Mouse (Mus musculus) forebrain, embryonic 11.5 days (tissue): ENCODE measurements around the gene Btaf1. TPM values are rescaled to one million over a fixed set of nuclear protein-coding genes. Genes with fewer than 3 reads are reported as not detected.

Experiments
- ATAC-seq: fragments of 200-750 bp; cut with Nextera tagmentation; replicated peaks from 2 replicates; pipeline ENCODE4 v1.8.0; 2017; ENCODE audit warnings: moderate TSS enrichment; ENCODE audit not compliant: low FRiP score
- DNase-seq: peaks from one replicate; pipeline ENCODE4 v3.0.0-alpha.2; 2017; ENCODE audit warnings: low spot score
- H3K27ac ChIP-seq: fragments of 300-500 bp; sonication (generic); 2 replicates; pipeline ENCODE4 v1.5.1; 2014; ENCODE audit warnings: low read depth, low read length
- H3K27me3 ChIP-seq: fragments of 300-500 bp; sonication (generic); 2 replicates; pipeline ENCODE4 v1.6.1; 2014; ENCODE audit warnings: mild to moderate bottlenecking, low read length, mixed read lengths; ENCODE audit not compliant: control insufficient read depth, insufficient read depth
- H3K36me3 ChIP-seq: fragments of 300-500 bp; sonication (generic); 2 replicates; pipeline ENCODE4 v1.6.1; 2014; ENCODE audit warnings: mild to moderate bottlenecking, low read length, moderate library complexity, mixed read lengths; ENCODE audit not compliant: control insufficient read depth, insufficient read depth
- H3K4me1 ChIP-seq: fragments of 300-500 bp; sonication (generic); replicated peaks from 2 replicates; pipeline ENCODE4 v1.6.1; 2014; ENCODE audit warnings: low read length, mixed read lengths; ENCODE audit not compliant: control insufficient read depth, insufficient read depth
- H3K4me2 ChIP-seq: fragments of 300-500 bp; sonication (generic); 2 replicates; pipeline ENCODE4 v1.6.1; 2014; ENCODE audit warnings: low read depth, mild to moderate bottlenecking, low read length, moderate library complexity, mixed read lengths; ENCODE audit not compliant: severe bottlenecking
- H3K4me3 ChIP-seq: fragments of 300-500 bp; sonication (generic); 2 replicates; pipeline ENCODE4 v1.5.1; 2014; ENCODE audit warnings: low read depth, low read length
- H3K9ac ChIP-seq: fragments of 300-500 bp; sonication (generic); 2 replicates; pipeline ENCODE4 v1.6.1; 2014; ENCODE audit warnings: low read length
- H3K9me3 ChIP-seq: fragments of 300-500 bp; sonication (generic); 2 replicates; pipeline ENCODE4 v1.6.1; 2016; ENCODE audit warnings: low read length, mixed read lengths; ENCODE audit not compliant: control insufficient read depth
- WGBS: fragments of 180-500 bp; shearing (Covaris S2); extraction: QIAGEN DNeasy Blood & Tissue Kit; methylation state at CpG from one replicate; pipeline ENCODE4 v1.1.7; 2014; 5-methylcytosine and 5-hydroxymethylcytosine counted together
- polyA plus RNA-seq: library from polyadenylated mRNA; unstranded; fragments of >200 nt; fragmentation: Nextera tagmentation; extraction: Ambion mirVana; gene quantifications from 2 replicates; pipeline ENCODE4 v1.2.1, GENCODE M21; 2014

The Btaf1 gene
- polyA plus RNA-seq, 1 experiment from 2014 or later = 23.8 TPM

DNA sequence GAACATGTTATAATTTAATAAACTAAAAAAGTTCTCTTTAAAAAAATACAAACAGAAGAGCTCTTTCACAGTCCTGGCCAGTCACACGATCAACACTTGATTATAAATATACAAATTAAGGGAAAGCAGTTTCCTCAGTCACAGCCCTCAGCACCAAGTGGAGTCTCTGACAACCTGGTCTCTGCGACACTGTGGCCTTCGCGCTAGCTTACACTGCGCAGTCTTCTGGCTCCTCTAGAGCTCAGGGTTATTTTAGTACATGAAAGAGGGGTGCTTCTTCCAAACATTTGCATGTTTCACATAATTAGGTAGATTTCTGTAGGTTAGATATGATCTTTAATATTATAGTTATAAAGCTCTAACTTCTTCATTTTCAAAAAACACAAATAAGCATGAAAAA, 96.3 kb downstream of the Btaf1 start:
- Histone ChIP-seq H3K9ac (no peak overlapping the region), H3K4me1 (no peaks in the 10 kb centered on the region), H3K9me3 (no peaks in the 10 kb centered on the region), H3K4me3 (no peak overlapping the region), H3K27me3 (no peaks in the 10 kb centered on the region), H3K4me2 (no peak overlapping the region), H3K27ac (no peak overlapping the region), H3K36me3 (no peaks in the 10 kb centered on the region)
- no peak for ATAC-seq
- DNase-seq = no peak
- 91% methylated on average over 5 of the region's 5 CpGs for WGBS

DNA sequence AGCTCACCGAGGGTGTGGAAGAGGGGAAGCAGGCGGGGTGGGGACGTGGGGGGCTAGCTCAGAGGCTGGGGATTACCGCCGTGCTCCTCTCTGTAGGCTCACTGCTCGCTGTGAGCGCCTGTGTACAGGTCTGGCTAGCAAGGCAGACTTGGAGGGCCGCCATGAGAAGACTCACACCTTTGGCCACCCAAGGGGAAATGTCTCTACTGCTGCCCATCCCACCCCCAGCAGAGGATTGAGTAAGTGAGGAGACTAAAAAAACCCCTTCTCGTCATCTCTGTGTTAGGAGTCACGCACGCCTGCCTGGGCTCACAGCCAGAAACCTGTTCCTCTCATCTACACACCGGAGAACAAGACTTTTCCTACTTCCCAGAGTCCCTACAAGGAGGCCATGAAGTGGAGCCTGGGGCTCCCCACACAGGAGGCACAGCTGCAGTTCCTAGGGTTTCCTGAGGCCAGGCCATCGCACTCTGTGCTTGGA, 100.0 kb downstream of the Btaf1 start:
- no peak overlapping the region for H3K9ac ChIP-seq
- no peaks in the 10 kb centered on the region for H3K36me3 ChIP-seq
- no peak overlapping the region for H3K27ac ChIP-seq
- DNase-seq = no peak
- no peaks in the 10 kb centered on the region for H3K9me3 ChIP-seq
- H3K27me3 ChIP-seq = no peaks in the 10 kb centered on the region
- ATAC-seq = no peak
- 83% methylated on average over 13 of the region's 13 CpGs for WGBS
- H3K4me1 ChIP-seq = no peaks in the 10 kb centered on the region
- H3K4me2 ChIP-seq = no peak overlapping the region
- H3K4me3 ChIP-seq = no peak overlapping the region

DNA sequence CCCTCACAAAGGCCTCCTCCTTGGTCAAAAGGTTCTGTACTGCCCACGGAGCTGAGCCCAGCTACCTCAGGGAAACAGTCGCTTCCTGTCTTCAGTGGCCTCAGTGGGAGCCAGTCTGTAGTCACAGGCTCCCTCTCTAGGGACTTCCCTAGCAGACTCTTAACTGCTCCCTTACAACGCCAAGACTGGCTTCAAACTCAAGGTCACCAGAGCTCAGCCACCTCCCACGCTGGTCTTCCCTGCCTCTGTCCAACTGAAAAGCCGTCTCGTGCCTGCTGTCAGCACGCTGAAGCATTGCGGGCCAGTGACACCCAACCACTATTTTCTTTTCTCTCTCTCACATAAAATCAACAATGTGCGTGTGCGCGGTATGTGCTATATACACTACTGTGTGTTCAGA, 100.5 kb downstream of the Btaf1 start:
- Histone ChIP-seq H3K4me2 (no peak overlapping the region), H3K4me3 (no peak overlapping the region), H3K27ac (no peak overlapping the region), H3K9me3 (no peaks in the 10 kb centered on the region), H3K9ac (no peak overlapping the region), H3K4me1 (no peaks in the 10 kb centered on the region), H3K36me3 (no peaks in the 10 kb centered on the region), H3K27me3 (no peaks in the 10 kb centered on the region)
- 86% methylated on average over 11 of the region's 11 CpGs for WGBS
- ATAC-seq = no peak
- DNase-seq = no peak

- H3K27ac ChIP-seq = no peak overlapping the region
- H3K4me1 ChIP-seq = no peaks in the 10 kb centered on the region
- ATAC-seq = no peak
Observed at GRCm38 (mm10) chr19:37029771-37030170, 103.9 kb downstream of the Btaf1 start.

GRCm38 (mm10) chr19:37031446-37031845, 105.6 kb downstream of the Btaf1 start:
- Histone ChIP-seq H3K4me3 (no peak overlapping the region), H3K4me1 (no peaks in the 10 kb centered on the region), H3K9me3 (no peaks in the 10 kb centered on the region), H3K9ac (no peak overlapping the region), H3K4me2 (no peak overlapping the region), H3K36me3 (no peaks in the 10 kb centered on the region), H3K27ac (no peak overlapping the region), H3K27me3 (no peaks in the 10 kb centered on the region)
- 92% methylated on average over 5 of the region's 5 CpGs for WGBS
- no peak for ATAC-seq
- no peak for DNase-seq

More at GRCm38 (mm10) chr19:37029771-37030170, 103.9 kb downstream of the Btaf1 start:
- DNase-seq = no peak
- H3K4me3 ChIP-seq = no peak overlapping the region
- WGBS = 85% methylated on average over 6 of the region's 6 CpGs
- no peak overlapping the region for H3K4me2 ChIP-seq
- H3K9me3 ChIP-seq = no peaks in the 10 kb centered on the region
- H3K36me3 ChIP-seq = no peaks in the 10 kb centered on the region
- no peaks in the 10 kb centered on the region for H3K27me3 ChIP-seq
- no peak overlapping the region for H3K9ac ChIP-seq

DNA sequence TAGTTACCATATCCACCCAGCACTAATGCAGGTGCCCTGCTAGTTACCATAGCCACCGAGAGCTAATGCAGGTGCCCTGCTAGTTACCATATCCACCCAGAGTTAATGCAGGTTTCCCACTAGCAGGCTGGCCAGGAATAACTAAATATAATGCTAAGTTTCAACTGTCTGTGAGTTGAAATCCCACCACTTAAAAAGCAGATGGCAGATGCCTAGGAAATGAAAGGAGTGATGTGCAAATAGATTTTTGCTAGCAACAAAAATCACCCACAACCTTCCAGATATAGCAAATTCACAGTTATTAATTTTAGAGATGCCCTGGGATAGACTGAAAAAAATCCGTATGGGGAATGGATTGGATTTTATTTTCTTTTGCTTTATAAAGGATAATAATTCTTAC, 106.5 kb downstream of the Btaf1 start:
- Histone ChIP-seq H3K9me3 (no peaks in the 10 kb centered on the region), H3K4me2 (no peak overlapping the region), H3K27ac (no peak overlapping the region), H3K36me3 (no peaks in the 10 kb centered on the region), H3K4me3 (no peak overlapping the region), H3K4me1 (no peaks in the 10 kb centered on the region), H3K9ac (no peak overlapping the region), H3K27me3 (no peaks in the 10 kb centered on the region)
- WGBS = 87% methylated on average over 2 of the region's 2 CpGs
- DNase-seq (no peak), ATAC-seq (no peak)

DNA sequence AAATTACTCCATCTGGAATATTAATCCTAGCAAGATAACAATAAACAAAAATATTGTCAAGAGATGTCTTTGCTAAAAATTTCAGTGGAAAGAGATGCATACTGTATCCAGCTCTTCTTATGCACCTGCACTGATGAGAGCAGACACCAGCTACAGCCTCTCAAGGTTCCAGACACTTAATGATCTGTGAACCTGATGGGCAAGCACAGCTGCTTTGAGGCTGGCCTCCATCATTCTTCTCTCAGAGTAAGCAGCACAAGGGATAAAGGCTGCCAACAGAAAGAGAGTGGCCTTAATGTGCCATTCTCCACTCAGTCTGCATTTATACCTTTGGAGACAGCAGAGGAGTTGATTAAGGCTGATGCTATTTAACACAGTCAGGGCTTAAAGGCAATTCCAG, 115.0 kb downstream of the Btaf1 start:
- Histone ChIP-seq H3K27me3 (no peaks in the 10 kb centered on the region), H3K4me1 (no peaks in the 10 kb centered on the region), H3K4me2 (no peak overlapping the region), H3K4me3 (no peak overlapping the region), H3K36me3 (no peaks in the 10 kb centered on the region), H3K9me3 (no peaks in the 10 kb centered on the region), H3K27ac (no peak overlapping the region), H3K9ac (no peak overlapping the region)
- no peak for DNase-seq
- ATAC-seq = no peak

DNA sequence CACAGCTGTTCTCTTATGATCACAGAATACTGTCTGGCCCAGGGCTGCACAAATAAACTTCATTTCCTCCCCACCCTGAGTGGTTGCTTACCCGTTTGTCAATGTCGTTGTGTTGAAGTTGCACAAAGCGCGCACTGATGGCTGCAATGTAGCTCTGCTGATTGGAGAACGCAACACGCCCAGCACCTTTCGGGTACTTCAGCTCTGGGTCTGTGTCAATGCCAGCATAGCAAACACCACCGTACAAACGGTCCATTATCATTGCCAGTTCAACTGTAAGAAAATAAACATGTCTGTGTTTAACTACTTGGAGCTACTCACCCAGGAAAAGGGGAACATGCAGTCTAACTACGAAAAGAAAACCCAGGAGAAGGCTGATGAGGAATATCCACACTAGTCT, 118.6 kb downstream of the Btaf1 start:
- H3K9me3 ChIP-seq = no peaks in the 10 kb centered on the region
- H3K36me3 ChIP-seq = no peaks in the 10 kb centered on the region
- H3K4me3 ChIP-seq = no peak overlapping the region
- no peaks in the 10 kb centered on the region for H3K4me1 ChIP-seq
- no peak overlapping the region for H3K9ac ChIP-seq
- DNase-seq = no peak
- ATAC-seq = no peak
- no peak overlapping the region for H3K27ac ChIP-seq
- WGBS = 88% methylated on average over 10 of the region's 10 CpGs
- no peak overlapping the region for H3K4me2 ChIP-seq
- no peaks in the 10 kb centered on the region for H3K27me3 ChIP-seq

DNA sequence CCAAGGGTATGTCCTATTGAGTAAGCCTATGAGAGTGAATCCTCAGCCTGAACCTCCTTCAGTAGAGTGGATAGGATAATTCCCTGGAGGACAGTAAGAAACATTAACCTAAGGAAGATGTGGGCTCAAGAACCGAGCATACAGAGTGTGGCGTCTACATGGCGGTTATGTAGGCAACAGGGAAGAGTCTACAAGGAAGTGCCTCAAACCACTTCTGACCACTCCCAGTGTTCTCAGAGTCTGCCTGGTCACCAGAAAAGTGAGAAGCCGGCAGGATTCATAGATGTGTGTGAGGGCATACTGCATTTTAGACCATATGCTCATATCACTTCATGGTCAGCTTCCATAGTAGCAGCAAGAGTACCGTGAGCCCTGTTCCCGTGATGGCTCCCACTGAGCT, 122.6 kb downstream of the Btaf1 start:
- no peaks in the 10 kb centered on the region for H3K9me3 ChIP-seq
- H3K27ac ChIP-seq = no peak overlapping the region
- DNase-seq = no peak
- ATAC-seq = no peak
- H3K9ac ChIP-seq = no peak overlapping the region
- WGBS = 94% methylated on average over 6 of the region's 6 CpGs
- H3K4me1 ChIP-seq = no peaks in the 10 kb centered on the region
- no peaks in the 10 kb centered on the region for H3K27me3 ChIP-seq
- H3K36me3 ChIP-seq = no peaks in the 10 kb centered on the region
- H3K4me2 ChIP-seq = no peak overlapping the region
- H3K4me3 ChIP-seq = no peak overlapping the region
